Mouse (Mus musculus) CH12.LX (cell line): ENCODE measurements at regions not wholly inside any gene's neighbourhood (a gene's known extent, or its start where the extent isn't known, plus 50 kb on each side); places are given as distances from the start of the nearest gene placed in this dataset.
"Not testable (repeated sequence)": the region's sequence is repeated elsewhere in the genome, so short reads cannot be mapped to it uniquely, and the experiment has no call there.

Source experiments
- DNase-seq: peaks from one replicate; pipeline ENCODE4 v3.0.0-alpha.2; 2013; ENCODE audit errors: extremely low read depth
- H3K27ac ChIP-seq: 2 replicates; pipeline ENCODE4 v1.5.1; 2012; ENCODE audit warnings: low read depth, mild to moderate bottlenecking, control low read depth, moderate library complexity; ENCODE audit not compliant: insufficient read depth
- H3K27me3 ChIP-seq: replicated peaks from 2 replicates; pipeline ENCODE3; 2012; ENCODE audit warnings: inconsistent platforms
- H3K36me3 ChIP-seq, 2 experiments: replicated peaks in 1 of 2; 2 replicates each; pipeline versions ENCODE3 to v1.6.1; 2012; ENCODE audit warnings: inconsistent platforms in 1 of 2, low read length in 1 of 2, mild to moderate bottlenecking in 1 of 2, mixed read lengths in 1 of 2, moderate library complexity in 1 of 2; ENCODE audit not compliant: control insufficient read depth in 1 of 2, insufficient read depth in 1 of 2
- H3K4me1 ChIP-seq, 2 experiments: 2 replicates each; pipeline ENCODE4 v1.6.1; 2012; ENCODE audit warnings: inconsistent platforms in 1 of 2, moderate library complexity in 1 of 2; ENCODE audit not compliant: insufficient read depth in 2 of 2, control insufficient read depth in 1 of 2
- H3K4me2 ChIP-seq: 2 replicates; pipeline ENCODE4 v1.6.1; 2012; ENCODE audit warnings: low read depth, mild to moderate bottlenecking, control low read depth; ENCODE audit not compliant: poor library complexity, insufficient read depth, severe bottlenecking
- H3K4me3 ChIP-seq, 3 experiments: fragments of 150-350 bp in 1 of 3; sonication (generic) in 1 of 3; replicated peaks in 1 of 3; 2 replicates each; pipeline versions ENCODE3 to v1.5.1; 2011 to 2012; ENCODE audit warnings: low read depth in 2 of 3, low read length in 2 of 3, mild to moderate bottlenecking in 2 of 3, moderate library complexity in 2 of 3, control low read depth in 1 of 3, improper control_type of control experiment in 1 of 3, inconsistent platforms in 1 of 3, mixed read lengths in 1 of 3; ENCODE audit not compliant: poor library complexity in 1 of 3
- H3K79me2 ChIP-seq: replicated peaks from 2 replicates; pipeline ENCODE4 v1.6.1; 2012; ENCODE audit warnings: mild to moderate bottlenecking, moderate library complexity; ENCODE audit not compliant: control insufficient read depth, poor library complexity, insufficient read depth, severe bottlenecking; ENCODE audit errors: extremely low read depth
- H3K9ac ChIP-seq: 2 replicates; pipeline ENCODE4 v1.6.1; 2012; ENCODE audit warnings: low read depth, mild to moderate bottlenecking, control low read depth, moderate library complexity; ENCODE audit not compliant: insufficient read depth
- H3K9me3 ChIP-seq: replicated peaks from 2 replicates; pipeline ENCODE3; 2012; ENCODE audit warnings: low read length, inconsistent platforms, mixed read lengths
- BHLHE40 ChIP-seq: IDR thresholded peaks from 2 replicates; pipeline ENCODE4 v1.6.1; 2011; ENCODE audit warnings: mild to moderate bottlenecking, low read depth, low read length, improper control_type of control experiment
- CHD1 ChIP-seq: IDR thresholded peaks from 2 replicates; pipeline ENCODE4 v1.6.1; 2012; ENCODE audit warnings: low read depth, low read length, improper control_type of control experiment, inconsistent platforms
- CTCF ChIP-seq, 2 experiments: IDR thresholded peaks in 1 of 2; conservative IDR thresholded peaks in 1 of 2; 2 replicates each; pipeline ENCODE4 v1.5.1; 2011 to 2012; ENCODE audit warnings: low read depth in 2 of 2, low read length in 2 of 2, improper control_type of control experiment in 1 of 2, inconsistent platforms in 1 of 2, mild to moderate bottlenecking in 1 of 2, moderate library complexity in 1 of 2
- ELF1 ChIP-seq: IDR thresholded peaks from 2 replicates; pipeline ENCODE4 v1.6.1; 2014; ENCODE audit warnings: low read depth, mild to moderate bottlenecking, inconsistent platforms, low read length, improper control_type of control experiment
- ETS1 ChIP-seq: conservative IDR thresholded peaks from 2 replicates; pipeline ENCODE4 v1.6.1; 2012; ENCODE audit warnings: low read depth, mild to moderate bottlenecking, inconsistent platforms, low read length, improper control_type of control experiment, moderate library complexity
- IRF4 ChIP-seq: IDR thresholded peaks from 2 replicates; pipeline ENCODE4 v1.6.1; 2014; ENCODE audit warnings: low read depth, mild to moderate bottlenecking, inconsistent platforms, low read length, improper control_type of control experiment
- JUND ChIP-seq: conservative IDR thresholded peaks from 2 replicates; pipeline ENCODE4 v1.6.1; 2011; ENCODE audit warnings: low read depth, low read length, improper control_type of control experiment
- KAT2A ChIP-seq: IDR thresholded peaks from 2 replicates; pipeline ENCODE4 v1.6.1; 2012; ENCODE audit warnings: low read length, improper control_type of control experiment, inconsistent platforms; ENCODE audit not compliant: insufficient replicate concordance
- MAFK ChIP-seq: IDR thresholded peaks from 2 replicates; pipeline ENCODE4 v1.6.1; 2011; ENCODE audit warnings: low read length, improper control_type of control experiment; ENCODE audit not compliant: insufficient replicate concordance
- MAZ ChIP-seq: IDR thresholded peaks from 2 replicates; pipeline ENCODE4 v1.6.1; 2012; ENCODE audit warnings: low read depth, mild to moderate bottlenecking, inconsistent platforms, low read length, improper control_type of control experiment, moderate library complexity
- MEF2A ChIP-seq: IDR thresholded peaks from 2 replicates; pipeline ENCODE4 v1.6.1; 2014; ENCODE audit warnings: low read depth, mild to moderate bottlenecking, inconsistent platforms, low read length, improper control_type of control experiment, borderline replicate concordance
- MXI1 ChIP-seq: IDR thresholded peaks from 2 replicates; pipeline ENCODE4 v1.6.1; 2011; ENCODE audit warnings: mild to moderate bottlenecking, low read depth, low read length, improper control_type of control experiment
- MYC ChIP-seq: IDR thresholded peaks from 2 replicates; pipeline ENCODE4 v1.6.1; 2011; ENCODE audit warnings: low read depth, mild to moderate bottlenecking, improper control_type of control experiment, low read length
- NELFE ChIP-seq: IDR thresholded peaks from 2 replicates; pipeline ENCODE4 v1.6.1; 2011; ENCODE audit warnings: low read depth, low read length, improper control_type of control experiment
- NRF1 ChIP-seq: IDR thresholded peaks from 2 replicates; pipeline ENCODE4 v1.6.1; 2014; ENCODE audit warnings: low read depth, mild to moderate bottlenecking, inconsistent platforms, low read length, improper control_type of control experiment, moderate library complexity
- PAX5 ChIP-seq: IDR thresholded peaks from 2 replicates; pipeline ENCODE4 v1.6.1; 2012; ENCODE audit warnings: low read length, inconsistent platforms, mixed read lengths
- POLR2A ChIP-seq: IDR thresholded peaks from 2 replicates; pipeline ENCODE4 v1.6.1; 2011; ENCODE audit warnings: low read depth, mild to moderate bottlenecking, improper control_type of control experiment, low read length
- RAD21 ChIP-seq: IDR thresholded peaks from 2 replicates; pipeline ENCODE4 v1.6.1; 2011; ENCODE audit warnings: low read depth, mild to moderate bottlenecking, low read length, improper control_type of control experiment, moderate library complexity
- SMC3 ChIP-seq: IDR thresholded peaks from 2 replicates; pipeline ENCODE4 v1.6.1; 2011; ENCODE audit warnings: low read depth, low read length, improper control_type of control experiment
- TBP ChIP-seq: conservative IDR thresholded peaks from 2 replicates; pipeline ENCODE4 v1.6.1; 2011; ENCODE audit warnings: low read depth, low read length, improper control_type of control experiment
- USF1 ChIP-seq: IDR thresholded peaks from 2 replicates; pipeline ENCODE4 v1.6.1; 2014; ENCODE audit warnings: low read depth, mild to moderate bottlenecking, inconsistent platforms, low read length, improper control_type of control experiment
- USF2 ChIP-seq: conservative IDR thresholded peaks from 2 replicates; pipeline ENCODE4 v1.6.1; 2011; ENCODE audit warnings: low read depth, low read length, improper control_type of control experiment
- ZMIZ1 ChIP-seq: IDR thresholded peaks from 2 replicates; pipeline ENCODE4 v1.6.1; 2012; ENCODE audit warnings: low read depth, mild to moderate bottlenecking, inconsistent platforms, low read length, improper control_type of control experiment
- dilution Hi-C: fragments of 300-500 bp; cut with MboI; formaldehyde crosslinking; loops from 2 replicates; pipeline ENCODE4 v1.14.3; 2020; ENCODE audit warnings: low sequenced_read_pairs; ENCODE audit not compliant: extremely low pct_unique_long_range_greater_than_20kb, extremely low pct_ligation_motif_present
- in situ Hi-C: fragments of 300-500 bp; cut with MboI; formaldehyde crosslinking; loops from 3 replicates; pipeline ENCODE4 v1.14.3; 2019; ENCODE audit warnings: low sequenced_read_pairs, low pct_ligation_motif_present, low pct_unique_long_range_greater_than_20kb, mixed read lengths

DNA sequence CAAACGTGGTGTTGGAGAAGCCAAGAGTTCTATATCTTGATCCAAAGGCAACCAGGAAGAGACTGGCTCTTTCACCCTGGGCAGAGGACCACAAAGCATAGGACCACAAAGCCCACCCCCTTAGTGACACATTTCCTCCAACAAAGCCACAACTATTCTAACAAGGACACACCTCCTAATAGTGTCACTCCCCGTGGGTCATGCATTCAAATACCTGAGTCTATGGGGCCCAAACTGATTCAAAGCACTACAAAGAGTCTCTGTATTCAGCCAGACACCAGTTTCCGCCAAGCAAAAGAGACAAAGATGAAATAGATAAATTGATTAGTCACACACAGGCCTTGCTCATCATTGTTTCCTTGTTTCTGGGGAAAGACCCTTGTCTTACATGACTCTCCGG lies 72.1 kb downstream of the Vcpkmt start:
- Histone ChIP-seq H3K4me1 (peaks cover 42 to 63% of the 10 kb centered on the region in 2 experiments), H3K79me2 (no peaks in the 10 kb centered on the region), H3K27ac (peak overlapping the region; percentile 90), H3K27me3 (no peaks in the 10 kb centered on the region), H3K4me3 (peak overlapping the region in 2 of 3 experiments; percentile 28 to 45)
- TF ChIP-seq ZMIZ1 = no peak
- TF ChIP-seq JUND = no peak
- no peak for TF ChIP-seq PAX5
- no peak for TF ChIP-seq KAT2A
- no peak for TF ChIP-seq NRF1
- peak; percentile 65; the same call in 1 of the 2 replicates for TF ChIP-seq IRF4
- TF ChIP-seq CTCF (conservative IDR thresholded peaks at IDR 0.05 in 1 of 2, IDR thresholded peaks at IDR 0.05 in 1 of 2; ENCODE audit: low read depth in 2 of 2, low read length in 2 of 2) = no peak
- TF ChIP-seq CHD1 = no peak
- no peak for TF ChIP-seq MAZ
- TF ChIP-seq POLR2A = peak; percentile 42
- peak; percentile 71 for TF ChIP-seq ELF1
- TF ChIP-seq ETS1 = peak; percentile 83
- 0 out of 2 replicates have a peak, but pooled peaks have one; percentile 43 for TF ChIP-seq NELFE
- no peak for TF ChIP-seq USF2
- peak; percentile 77; the same call in 1 of the 2 replicates for TF ChIP-seq MEF2A
- peak; percentile 66 for TF ChIP-seq BHLHE40
- peak; percentile 79 for TF ChIP-seq TBP
- TF ChIP-seq MAFK = no peak
- no peak for TF ChIP-seq SMC3
- no peak for TF ChIP-seq MYC
- TF ChIP-seq USF1 = no peak
- TF ChIP-seq RAD21 = no peak; the same call in 1 of the 2 replicates
- TF ChIP-seq MXI1 = 0 out of 2 replicates have a peak, but pooled peaks have one; percentile 5
- TF ChIP-seq, all 38 proteins: peak for 9
- Histone ChIP-seq H3K9me3 (no peaks in the 10 kb centered on the region), H3K9ac (peak overlapping the region; percentile 67), H3K4me2 (peak overlapping the region; percentile 65; the same call in 1 of the 2 replicates), H3K36me3 (peaks cover 0 to 4% of the 10 kb centered on the region in 2 experiments)
- peak; percentile 89 for DNase-seq
- in situ Hi-C loops = no loop called here
- dilution Hi-C loops = no loop called here

DNA sequence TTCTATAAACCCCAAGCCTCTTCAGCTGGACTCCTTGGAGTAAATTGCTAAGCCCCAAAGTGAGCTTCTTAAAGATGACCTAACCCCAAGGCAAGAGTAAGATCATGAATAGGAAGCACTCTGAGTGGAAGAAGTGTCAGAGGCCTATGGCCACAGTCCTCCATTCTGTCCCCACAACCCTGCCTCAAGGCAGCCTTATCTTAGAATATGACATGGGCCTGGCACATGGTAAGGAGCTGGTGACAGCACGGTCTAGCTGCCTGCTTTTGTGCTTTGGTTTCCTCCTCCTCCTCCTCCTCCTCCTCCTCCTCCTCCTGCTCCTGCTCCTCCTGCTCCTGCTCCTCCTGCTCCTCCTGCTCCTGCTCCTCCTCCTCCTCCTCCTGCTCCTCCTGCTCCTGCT lies 73.6 kb downstream of the Vcpkmt start:
- H3K27ac ChIP-seq, H3K36me3 ChIP-seq, DNase-seq, H3K9ac ChIP-seq, dilution Hi-C loops, H3K27me3 ChIP-seq, H3K9me3 ChIP-seq, H3K4me3 ChIP-seq, H3K79me2 ChIP-seq, H3K4me2 ChIP-seq, in situ Hi-C loops: not testable (repeated sequence)
- peaks cover 31 to 52% of the 10 kb centered on the region in 2 experiments for H3K4me1 ChIP-seq
